Mouse (Mus musculus): ENCODE results near the gene Kazald1. TPM values are rescaled to one million over a fixed set of nuclear protein-coding genes. Genes with fewer than 3 reads are reported as not detected.
A peak's percentile ranks its signal among the peaks of the same experiment; 100 is the strongest.

Kazald1 gene
- total and polyA plus RNA-seq, 3 experiments = 0.27 to 1.2 (median 0.44) TPM

DNA sequence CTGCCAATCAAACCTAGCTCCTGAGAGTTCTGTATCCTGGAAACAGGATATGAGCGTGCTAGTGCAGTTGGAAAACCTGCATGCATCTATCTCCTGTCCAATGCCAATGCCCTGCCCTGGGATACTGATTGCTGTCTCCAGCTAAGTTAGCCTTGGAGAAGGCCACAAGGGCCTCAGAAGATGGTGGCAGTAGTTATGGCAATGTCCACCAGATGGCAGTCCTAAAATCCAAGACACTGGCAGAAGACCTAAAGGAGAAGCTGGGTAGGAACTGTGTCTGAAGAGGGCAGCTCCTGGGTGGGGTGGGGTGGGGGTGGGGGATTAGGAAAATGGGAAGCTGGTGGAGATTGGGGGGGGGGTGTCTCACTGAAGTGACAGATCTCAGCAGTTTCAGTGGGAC, 41.8 kb downstream of the Kazald1 start:
- H3K27ac ChIP-seq (ENCODE audit: insufficient read depth, low read depth) = no peak overlapping the region
- no peak overlapping the region for H3K9ac ChIP-seq (ENCODE audit: insufficient read depth, low read depth)
- no peaks in the 10 kb centered on the region for H3K36me3 ChIP-seq (replicated peaks in 1 of 2; ENCODE audit: control insufficient read depth in 1 of 2, insufficient read depth in 1 of 2, low read length in 1 of 2)
- peaks cover 79% of the 10 kb centered on the region for H3K27me3 ChIP-seq (replicated peaks)
- no peak overlapping the region for H3K4me2 ChIP-seq (ENCODE audit: insufficient read depth, low read depth, poor library complexity, severe bottlenecking)
- H3K4me3 ChIP-seq (replicated peaks in 1 of 3; ENCODE audit: low read depth in 2 of 3, low read length in 2 of 3, poor library complexity in 1 of 3) = no peak overlapping the region
- dilution Hi-C loops (cut with MboI; ENCODE audit: extremely low pct_ligation_motif_present, extremely low pct_unique_long_range_greater_than_20kb, low sequenced_read_pairs) = no loop called here
- peaks cover 2% of the 10 kb centered on the region for H3K9me3 ChIP-seq (replicated peaks; ENCODE audit: low read length)
- in situ Hi-C loops (cut with MboI; ENCODE audit: low pct_ligation_motif_present, low pct_unique_long_range_greater_than_20kb, low sequenced_read_pairs) = no loop called here
- TF ChIP-seq JUND (conservative IDR thresholded peaks at IDR 0.05; ENCODE audit: low read depth, low read length) (no peak), CTCF (conservative IDR thresholded peaks at IDR 0.05 in 1 of 2, IDR thresholded peaks at IDR 0.05 in 1 of 2; ENCODE audit: low read depth in 2 of 2, low read length in 2 of 2) (peak; percentile 34 to 79), RAD21 (IDR thresholded peaks at IDR 0.05; ENCODE audit: low read depth, low read length) (peak; percentile 39), SMC3 (IDR thresholded peaks at IDR 0.05; ENCODE audit: low read depth, low read length) (peak; percentile 76), NRF1 (IDR thresholded peaks at IDR 0.05; ENCODE audit: low read depth, low read length) (no peak)
- no peaks in the 10 kb centered on the region for H3K79me2 ChIP-seq (replicated peaks; ENCODE audit: control insufficient read depth, extremely low read depth, insufficient read depth, poor library complexity, severe bottlenecking)
- no peaks in the 10 kb centered on the region for H3K4me1 ChIP-seq (ENCODE audit: control insufficient read depth in 1 of 2, insufficient read depth in 2 of 2)
- peak; percentile 49 for DNase-seq (ENCODE audit: extremely low read depth)

Other genes with a start within 250 kb of the Kazald1 start
- gene Slf2, start 144.1 kb upstream of the Kazald1 start, total RNA-seq (2012; rRNA removed) = 22.2 and 22.6 TPM in 2 replicates
- gene Slf2, start 144.1 kb upstream of the Kazald1 start, total RNA-seq (2014; rRNA removed) = 22.9 and 25.3 TPM in 2 replicates
- gene Slf2, start 144.1 kb upstream of the Kazald1 start, polyA plus RNA-seq (2012; ENCODE audit: insufficient read length, low read depth) = 18.6 and 20.6 TPM in 2 replicates
- 0.55 and 1.1 TPM in 2 replicates for gene Sema4g, start 86.1 kb upstream of the Kazald1 start, total RNA-seq (2012; rRNA removed)
- gene Sema4g, start 86.1 kb upstream of the Kazald1 start, total RNA-seq (2014; rRNA removed) = 0.38 and 0.71 TPM in 2 replicates
- 8.3 and 8.4 TPM in 2 replicates for gene Sema4g, start 86.1 kb upstream of the Kazald1 start, polyA plus RNA-seq (2012; ENCODE audit: insufficient read length, low read depth)
- 18.9 and 21.9 TPM in 2 replicates for gene Twnk, start 69.6 kb upstream of the Kazald1 start, total RNA-seq (2012; rRNA removed)
- gene Twnk, start 69.6 kb upstream of the Kazald1 start, total RNA-seq (2014; rRNA removed) = 12.4 and 14.0 TPM in 2 replicates
- 30.1 and 32.4 TPM in 2 replicates for gene Twnk, start 69.6 kb upstream of the Kazald1 start, polyA plus RNA-seq (2012; ENCODE audit: insufficient read length, low read depth)
- 72.7 and 76.6 TPM in 2 replicates for gene Mrpl43, start 68.8 kb upstream of the Kazald1 start, total RNA-seq (2012; rRNA removed)
- 63.5 and 72.7 TPM in 2 replicates for gene Mrpl43, start 68.8 kb upstream of the Kazald1 start, total RNA-seq (2014; rRNA removed)
- gene Mrpl43, start 68.8 kb upstream of the Kazald1 start, polyA plus RNA-seq (2012; ENCODE audit: insufficient read length, low read depth) = 75.1 and 77.9 TPM in 2 replicates
- 17.5 and 22.1 TPM in 2 replicates for gene Lzts2, start 60.8 kb upstream of the Kazald1 start, total RNA-seq (2012; rRNA removed)
- gene Lzts2, start 60.8 kb upstream of the Kazald1 start, total RNA-seq (2014; rRNA removed) = 0.68 and 0.73 TPM in 2 replicates
- gene Lzts2, start 60.8 kb upstream of the Kazald1 start, polyA plus RNA-seq (2012; ENCODE audit: insufficient read length, low read depth) = 2.2 and 3.1 TPM in 2 replicates
- 0.04 and 0.17 TPM in 2 replicates for gene Pdzd7, start 29.5 kb upstream of the Kazald1 start, total RNA-seq (2012; rRNA removed)
- 0.12 and 0.20 TPM in 2 replicates for gene Pdzd7, start 29.5 kb upstream of the Kazald1 start, total RNA-seq (2014; rRNA removed)
- gene Pdzd7, start 29.5 kb upstream of the Kazald1 start, polyA plus RNA-seq (2012; ENCODE audit: insufficient read length, low read depth) = 0.15 TPM in 1 of 2 replicates, not detected in the other
- gene Sfxn3, start 27.7 kb upstream of the Kazald1 start, total RNA-seq (2012; rRNA removed) = 2.4 and 3.6 TPM in 2 replicates
- gene Sfxn3, start 27.7 kb upstream of the Kazald1 start, total RNA-seq (2014; rRNA removed) = 0.95 and 1.4 TPM in 2 replicates
- 3.1 and 4.2 TPM in 2 replicates for gene Sfxn3, start 27.7 kb upstream of the Kazald1 start, polyA plus RNA-seq (2012; ENCODE audit: insufficient read length, low read depth)
- not detected in 2 replicates for gene Tlx1, start 75.4 kb downstream of the Kazald1 start, total RNA-seq (2012; rRNA removed)
- gene Tlx1, start 75.4 kb downstream of the Kazald1 start, total RNA-seq (2014; rRNA removed) = not detected in 2 replicates
- gene Tlx1, start 75.4 kb downstream of the Kazald1 start, polyA plus RNA-seq (2012; ENCODE audit: insufficient read length, low read depth) = not detected in 2 replicates
- not detected in 2 replicates for gene Lbx1, start 160.6 kb downstream of the Kazald1 start, total RNA-seq (2012; rRNA removed)
- not detected in 2 replicates for gene Lbx1, start 160.6 kb downstream of the Kazald1 start, total RNA-seq (2014; rRNA removed)
- not detected in 2 replicates for gene Lbx1, start 160.6 kb downstream of the Kazald1 start, polyA plus RNA-seq (2012; ENCODE audit: insufficient read length, low read depth)

Measured in CH12.LX (cell line).